Mouse (Mus musculus) embryonic facial prominence, embryonic 14.5 days (tissue): ENCODE measurements around the gene Rhox4d. TPM values are rescaled to one million over a fixed set of nuclear protein-coding genes. Genes with fewer than 3 reads are reported as not detected.
"Not testable (repeated sequence)": the region's sequence is repeated elsewhere in the genome, so short reads cannot be mapped to it uniquely, and the experiment has no call there.

ENCODE experiments used
- ATAC-seq: fragments of 200-750 bp; cut with Nextera tagmentation; 2 replicates; pipeline ENCODE4 v1.8.0; 2017; ENCODE audit warnings: low read depth, moderate number of reproducible peaks, moderate TSS enrichment
- DNase-seq: peaks from one replicate; pipeline ENCODE4 v3.0.0-alpha.2; 2015; ENCODE audit warnings: low spot score
- H3K27ac ChIP-seq: fragments of 300-500 bp; sonication (generic); replicated peaks from 2 replicates; pipeline ENCODE4 v1.5.1; 2014; ENCODE audit warnings: low read depth, mild to moderate bottlenecking, low read length, moderate library complexity
- H3K27me3 ChIP-seq: fragments of 300-500 bp; sonication (generic); replicated peaks from 2 replicates; pipeline ENCODE4 v1.6.1; 2014; ENCODE audit warnings: low read length; ENCODE audit not compliant: control insufficient read depth, insufficient read depth
- H3K36me3 ChIP-seq: fragments of 300-500 bp; sonication (generic); 2 replicates; pipeline ENCODE4 v1.6.1; 2014; ENCODE audit warnings: low read length, mixed read lengths; ENCODE audit not compliant: control insufficient read depth, insufficient read depth
- H3K4me1 ChIP-seq: fragments of 300-500 bp; sonication (generic); 2 replicates; pipeline ENCODE4 v1.6.1; 2014; ENCODE audit warnings: antibody characterized with exemption, low read length; ENCODE audit not compliant: control insufficient read depth, insufficient read depth
- H3K4me2 ChIP-seq: fragments of 300-500 bp; sonication (generic); 2 replicates; pipeline ENCODE4 v1.6.1; 2014; ENCODE audit warnings: low read depth, mild to moderate bottlenecking, low read length, moderate library complexity, mixed read lengths
- H3K4me3 ChIP-seq: fragments of 300-500 bp; sonication (generic); 2 replicates; pipeline ENCODE4 v1.5.1; 2014; ENCODE audit warnings: low read depth, mild to moderate bottlenecking, low read length
- H3K9ac ChIP-seq: fragments of 300-500 bp; sonication (generic); 2 replicates; pipeline ENCODE4 v1.6.1; 2014; ENCODE audit warnings: low read depth, mild to moderate bottlenecking, low read length, moderate library complexity, mixed read lengths
- H3K9me3 ChIP-seq: fragments of 300-500 bp; sonication (generic); 2 replicates; pipeline ENCODE4 v1.6.1; 2016; ENCODE audit warnings: low read length; ENCODE audit not compliant: control insufficient read depth
- WGBS: fragments of 180-500 bp; shearing (Covaris S2); extraction: QIAGEN DNeasy Blood & Tissue Kit; methylation state at CpG from one replicate; pipeline ENCODE4 v1.1.7; 2014; 5-methylcytosine and 5-hydroxymethylcytosine counted together
- polyA plus RNA-seq: library from polyadenylated mRNA; unstranded; fragments of >200 nt; fragmentation: Nextera tagmentation; extraction: Ambion mirVana; gene quantifications from 2 replicates; pipeline ENCODE4 v1.2.1, GENCODE M21; 2014

Gene Rhox4d
- polyA plus RNA-seq, result not detected in 2 replicates

GRCm38 (mm10) chrX:37514059-37514458 lies at the start of gene Rhox4d:
Rhox4d (plus strand) TSS chrX:37514359.
- H3K36me3 ChIP-seq, ATAC-seq, DNase-seq: not testable (repeated sequence)

GRCm38 (mm10) chrX:37480037-37480436 lies 34.1 kb upstream of the Rhox4d start, which contains the start of gene Rhox4c:
Rhox4c (plus strand) TSS chrX:37480337.
- H3K27ac ChIP-seq, DNase-seq, ATAC-seq, H3K27me3 ChIP-seq, H3K36me3 ChIP-seq, H3K4me1 ChIP-seq, H3K9me3 ChIP-seq, H3K4me2 ChIP-seq, H3K9ac ChIP-seq, H3K4me3 ChIP-seq: not testable (repeated sequence)
- 91% methylated on average over 14 of the region's 14 CpGs for WGBS

More at GRCm38 (mm10) chrX:37514059-37514458, at the start of gene Rhox4d:
- not testable (repeated sequence) for H3K4me2 ChIP-seq, H3K4me1 ChIP-seq, H3K9me3 ChIP-seq, H3K4me3 ChIP-seq, H3K27me3 ChIP-seq, H3K9ac ChIP-seq, H3K27ac ChIP-seq
- 97% methylated on average over 12 of the region's 18 CpGs for WGBS

DNA sequence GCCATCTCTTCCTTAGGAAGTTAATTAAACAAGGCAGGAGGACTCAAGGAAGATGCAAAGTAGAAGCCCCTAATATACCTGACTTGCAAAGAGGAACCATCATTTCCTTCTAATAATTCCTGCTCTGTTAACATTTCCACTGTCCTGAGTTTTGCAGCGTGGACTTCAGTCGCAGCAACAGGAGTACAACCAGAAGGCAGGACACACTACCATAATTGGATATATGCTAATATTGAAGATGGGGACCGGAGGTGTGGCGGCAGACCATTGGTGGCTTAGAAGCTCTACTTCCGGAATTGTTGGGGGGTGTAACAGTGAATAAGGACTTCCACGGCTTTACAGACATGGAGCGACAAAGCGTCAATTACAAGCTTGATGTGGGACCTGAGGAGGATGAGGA lies 16.0 kb downstream of the Rhox4d start, which contains the start of gene Rhox2e:
Gene Rhox2e, plus strand, starts transcription at position 301 of the 400 bp plus-strand sequence.
- H3K4me2 ChIP-seq, ATAC-seq: not testable (repeated sequence)
- 82% methylated on average over 2 of the region's 8 CpGs for WGBS

GRCm38 (mm10) chrX:37541719-37542118 lies 27.6 kb downstream of the Rhox4d start, which contains the start of gene Rhox3e:
Rhox3e (plus strand) TSS chrX:37542019.
- not testable (repeated sequence) for H3K4me3 ChIP-seq, DNase-seq, H3K9me3 ChIP-seq, H3K27ac ChIP-seq, H3K4me1 ChIP-seq, H3K27me3 ChIP-seq, H3K4me2 ChIP-seq, H3K36me3 ChIP-seq, ATAC-seq, H3K9ac ChIP-seq
- WGBS, result no CpG with 5 or more reads among the region's 4 CpGs

More for the DNA sequence above, 16.0 kb downstream of the Rhox4d start, which contains the start of gene Rhox2e:
- DNase-seq, H3K27ac ChIP-seq, H3K27me3 ChIP-seq, H3K9ac ChIP-seq, H3K4me1 ChIP-seq, H3K4me3 ChIP-seq, H3K9me3 ChIP-seq, H3K36me3 ChIP-seq: not testable (repeated sequence)

- not testable (repeated sequence) for DNase-seq, H3K4me3 ChIP-seq, H3K9me3 ChIP-seq, H3K27ac ChIP-seq, H3K9ac ChIP-seq, H3K4me2 ChIP-seq, ATAC-seq, H3K36me3 ChIP-seq, H3K27me3 ChIP-seq, H3K4me1 ChIP-seq
- 90% methylated on average over 10 of the region's 18 CpGs for WGBS
Measured at GRCm38 (mm10) chrX:37557112-37557511, 43.0 kb downstream of the Rhox4d start, which contains the start of gene Rhox4e. Rhox4e (plus strand) TSS chrX:37557412.

Other genes with a start within 250 kb of the Rhox4d start
- not detected in 2 replicates for gene Rhox4a, start 249.0 kb upstream of the Rhox4d start, polyA plus RNA-seq
- not detected in 2 replicates for gene Rhox3a2, start 134.3 kb upstream of the Rhox4d start, polyA plus RNA-seq
- gene Rhox4a2, start 123.5 kb upstream of the Rhox4d start, polyA plus RNA-seq, result 0.81 and 1.0 TPM in 2 replicates
- not detected in 2 replicates for gene Rhox2b, start 102.3 kb upstream of the Rhox4d start, polyA plus RNA-seq
- gene Rhox4b, start 81.9 kb upstream of the Rhox4d start, polyA plus RNA-seq, result 0.40 and 0.68 TPM in 2 replicates
- gene Rhox2c, start 60.7 kb upstream of the Rhox4d start, polyA plus RNA-seq, result 0.73 TPM in 1 of 2 replicates, not detected in the other
- gene Rhox3c, start 55.8 kb upstream of the Rhox4d start, polyA plus RNA-seq, result 0.22 TPM in 1 of 2 replicates, not detected in the other
- not detected in 2 replicates for gene Rhox4c, start 34.0 kb upstream of the Rhox4d start, polyA plus RNA-seq
- not detected in 2 replicates for gene Rhox2d, start 20.9 kb upstream of the Rhox4d start, polyA plus RNA-seq
- gene Rhox2e, start 16.1 kb downstream of the Rhox4d start, polyA plus RNA-seq, result 0.22 TPM in 1 of 2 replicates, not detected in the other
- gene Rhox3e, start 27.7 kb downstream of the Rhox4d start, polyA plus RNA-seq, result not detected in 2 replicates
- gene Rhox4e, start 43.1 kb downstream of the Rhox4d start, polyA plus RNA-seq, result not detected in 2 replicates
- not detected in 2 replicates for gene Rhox2f, start 57.0 kb downstream of the Rhox4d start, polyA plus RNA-seq
- gene Rhox3f, start 66.6 kb downstream of the Rhox4d start, polyA plus RNA-seq, result not detected in 2 replicates
- gene Rhox4f, start 93.3 kb downstream of the Rhox4d start, polyA plus RNA-seq, result not detected in 2 replicates
- not detected in 2 replicates for gene Rhox3g, start 114.3 kb downstream of the Rhox4d start, polyA plus RNA-seq
- not detected in 2 replicates for gene Rhox2g, start 129.1 kb downstream of the Rhox4d start, polyA plus RNA-seq
- not detected in 2 replicates for gene Rhox4g, start 137.0 kb downstream of the Rhox4d start, polyA plus RNA-seq
- gene Rhox3h, start 154.4 kb downstream of the Rhox4d start, polyA plus RNA-seq, result not detected in 2 replicates
- not detected in 2 replicates for gene Rhox2h, start 158.9 kb downstream of the Rhox4d start, polyA plus RNA-seq